Mouse (Mus musculus): ENCODE data around the gene Antxr1.

The Antxr1 gene

DNA sequence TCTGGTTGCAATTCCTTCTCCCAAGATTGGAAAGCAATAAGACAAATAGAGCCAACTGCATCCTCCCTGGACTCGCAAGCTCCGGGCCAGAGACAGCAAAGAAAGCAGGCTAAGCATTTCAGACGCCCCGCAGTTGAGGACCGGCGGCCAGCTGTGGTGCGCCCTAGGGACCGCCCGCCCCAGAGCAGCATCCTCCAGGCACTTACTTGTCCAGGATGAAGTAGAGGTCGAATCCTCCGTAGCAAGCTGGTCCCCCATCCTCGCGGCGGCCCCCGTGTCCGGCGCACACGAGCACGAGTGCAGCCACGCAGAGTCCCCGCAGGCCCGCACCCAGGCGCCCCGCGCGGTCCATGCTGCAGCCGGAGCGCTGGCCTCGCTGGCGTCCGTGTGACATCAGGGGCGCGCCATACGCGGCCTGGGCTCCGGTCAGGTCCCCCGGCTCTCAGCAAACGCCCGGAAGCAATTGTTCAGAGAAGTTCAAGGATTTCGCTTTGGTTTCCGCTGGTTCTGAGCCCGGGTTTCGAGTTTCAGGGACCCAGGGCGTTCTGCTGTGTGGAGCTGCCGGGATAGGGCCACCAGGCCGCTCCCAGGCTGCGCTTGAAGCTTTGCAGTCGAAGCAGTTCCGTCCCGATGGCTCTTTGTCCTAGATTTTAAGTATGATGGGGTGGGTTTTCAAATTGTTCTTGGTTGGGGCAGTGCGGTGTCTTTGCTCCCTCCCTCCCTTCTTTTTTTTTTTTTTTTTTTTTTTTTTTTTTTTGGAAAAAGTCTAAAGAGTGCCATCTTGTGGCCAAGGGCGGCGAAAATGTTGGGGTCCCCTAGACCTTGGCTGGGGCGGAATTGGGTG lies at the start of gene Antxr1:
TSS of gene Antxr1 (minus strand) at position 731 of the 844 bp plus-strand sequence.
- in situ Hi-C loops (cut with MboI, MseI), result no loop called here

GRCm38 (mm10) chr6:87384761-87385160 lies 49.1 kb upstream of the Antxr1 start:
- in situ Hi-C loops (cut with MboI, MseI), result no loop called here

DNA sequence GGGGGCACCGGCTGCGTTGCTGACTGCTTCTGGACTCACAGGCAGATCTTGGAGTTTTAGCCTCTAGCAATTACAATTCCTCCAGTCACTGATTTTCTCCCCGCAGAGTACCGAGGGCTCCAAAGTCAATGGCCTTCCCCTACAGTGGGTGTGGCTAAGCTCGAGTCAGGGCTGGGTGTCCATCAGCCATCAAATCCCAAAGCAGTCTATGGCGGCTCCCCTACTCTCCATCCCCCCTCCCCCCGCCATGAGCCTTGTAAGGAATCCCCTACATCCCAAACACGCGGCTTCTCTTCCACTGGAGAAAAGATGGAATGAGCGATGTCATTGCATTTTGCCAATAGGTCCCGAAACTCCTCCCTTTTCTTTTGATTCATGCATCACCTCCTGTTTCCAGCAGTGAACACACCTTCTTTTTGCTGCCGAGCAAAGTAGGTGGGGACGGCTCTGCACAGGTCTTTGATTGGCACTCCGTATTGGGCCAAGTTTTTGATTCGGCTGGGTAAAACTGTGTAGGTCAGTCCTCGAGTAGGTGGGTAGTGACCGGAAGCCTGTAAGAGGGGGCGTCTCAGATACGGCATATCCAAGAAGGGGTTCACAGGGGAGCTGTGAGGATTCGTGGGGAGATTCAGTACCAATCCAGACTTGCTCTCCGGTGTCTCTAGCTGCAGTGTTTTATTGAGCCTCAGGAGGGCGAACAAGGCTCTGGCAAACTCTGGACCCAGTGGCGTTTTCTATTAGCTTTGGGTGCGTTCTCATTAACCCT lies 48.5 kb upstream of the Antxr1 start:
- in situ Hi-C loops (cut with MboI, MseI), result no loop called here

- in situ Hi-C loops (cut with MboI, MseI), result no loop called here
Measured at GRCm38 (mm10) chr6:87373057-87373456, 37.4 kb upstream of the Antxr1 start, which contains the start of gene Gkn2. Gkn2 (plus strand) TSS chr6:87373357.

DNA sequence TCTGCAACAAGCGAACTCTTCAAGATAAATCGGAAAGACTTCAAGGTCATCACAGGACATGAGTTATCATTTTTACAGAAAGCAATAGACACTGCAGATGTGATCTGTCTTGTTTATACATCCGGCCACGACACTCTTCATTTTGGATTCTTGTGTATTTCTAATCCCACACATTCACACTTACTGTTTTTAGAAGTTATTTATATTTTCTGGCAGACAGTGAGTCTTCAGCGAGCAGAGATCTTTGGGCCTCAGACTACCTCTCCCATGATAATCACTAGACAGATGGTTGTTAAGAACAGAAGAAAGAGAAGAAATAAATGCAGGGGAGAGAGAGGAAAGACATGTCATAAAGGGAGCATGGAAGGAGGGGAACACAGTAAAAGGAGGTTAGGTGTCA lies 33.6 kb upstream of the Antxr1 start:
- in situ Hi-C loops (cut with MboI, MseI), result no loop called here

GRCm38 (mm10) chr6:87354441-87354840 lies 18.8 kb upstream of the Antxr1 start:
- in situ Hi-C loops (cut with MboI, MseI), result no loop called here

DNA sequence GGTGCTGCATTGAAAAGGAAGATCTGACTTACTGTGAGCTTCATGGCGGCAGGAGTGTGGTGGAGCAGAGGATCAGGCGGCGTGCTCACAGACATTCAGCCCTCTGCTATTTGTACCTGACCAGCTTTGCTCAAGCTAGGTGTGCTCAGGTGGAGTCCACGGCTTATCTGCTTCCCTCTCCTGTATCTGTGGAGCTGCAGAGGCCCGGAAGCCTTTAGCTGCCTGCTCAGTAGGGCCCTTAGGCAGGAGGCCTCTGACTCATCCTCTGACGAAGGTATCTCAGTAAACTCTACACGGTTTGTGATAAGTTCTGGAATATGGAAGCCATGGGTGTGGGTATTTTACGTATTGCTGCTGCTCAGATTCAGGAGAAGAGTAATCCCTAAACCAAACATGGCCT lies 15.2 kb upstream of the Antxr1 start, which contains the start of gene Gkn1:
TSS of gene Gkn1 (minus strand) at position 114 of the 400 bp plus-strand sequence.
- in situ Hi-C loops (cut with MboI, MseI), result no loop called here

DNA sequence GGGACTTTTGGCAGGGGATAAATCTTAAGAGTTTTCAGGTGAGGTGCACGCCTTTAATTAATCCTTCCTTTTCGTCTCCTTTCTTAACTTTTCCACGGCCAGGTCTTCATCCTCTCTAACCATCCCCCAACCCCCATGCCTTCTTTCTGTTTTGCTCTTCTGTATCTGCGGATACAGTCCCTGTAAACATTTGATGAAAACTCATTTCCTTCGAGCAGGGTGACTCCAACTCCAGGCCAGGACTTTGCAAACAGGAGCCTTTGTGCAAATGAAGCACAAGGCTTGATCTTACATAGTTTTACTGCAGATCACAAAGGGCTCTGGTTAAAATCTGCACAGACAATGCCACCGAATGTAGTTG lies 294 bp upstream of the Antxr1 start:
- in situ Hi-C loops (cut with MboI, MseI), result no loop called here

- in situ Hi-C loops (cut with MboI, MseI), result no loop called here
Measured at GRCm38 (mm10) chr6:87334361-87335090, 1.1 kb downstream of the Antxr1 start.

DNA sequence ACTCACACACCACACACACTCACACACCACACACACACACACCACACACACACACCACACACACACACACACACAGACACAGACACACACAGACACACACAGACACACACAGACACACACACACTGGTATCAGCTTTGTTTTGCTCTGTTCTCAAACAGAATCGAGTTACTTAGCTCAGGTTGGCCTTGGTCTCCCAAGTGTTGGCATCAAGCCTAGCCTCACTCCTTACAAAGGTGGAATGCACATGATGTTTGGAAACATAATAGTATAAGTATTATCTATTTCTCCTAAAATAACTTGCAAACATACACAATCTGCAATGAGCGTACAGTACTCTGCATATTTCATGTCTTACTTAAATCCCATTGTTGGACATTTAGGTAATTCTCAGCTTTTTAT lies 3.2 kb downstream of the Antxr1 start:
- in situ Hi-C loops (cut with MboI, MseI), result no loop called here

GRCm38 (mm10) chr6:87328265-87329173 lies 7.1 kb downstream of the Antxr1 start:
- in situ Hi-C loops (cut with MboI, MseI), result loop anchor here (5.0 kb wide), 1 partner anchor 226 kb away; the partner anchor contains the start of gene D6Ertd527e

DNA sequence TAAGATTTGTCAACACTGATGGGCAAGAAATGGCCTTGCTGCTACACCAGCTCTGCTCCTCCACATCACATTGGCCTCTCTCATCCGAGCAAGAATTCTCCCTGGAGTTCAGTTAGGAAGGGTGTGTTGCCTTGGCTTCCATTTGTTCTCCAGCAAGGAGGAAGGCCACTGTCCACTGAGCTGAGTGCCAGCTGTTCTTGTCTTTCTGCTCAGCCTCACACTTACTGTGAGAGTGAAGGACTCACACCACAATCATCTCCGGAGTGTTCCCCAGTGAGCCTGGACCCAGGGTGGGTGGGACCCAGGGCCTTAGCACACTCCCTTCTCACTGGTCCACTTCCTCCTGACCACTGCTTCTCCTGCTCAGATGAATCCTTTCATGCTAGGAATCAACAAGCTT lies 8.7 kb downstream of the Antxr1 start:
- in situ Hi-C loops (cut with MboI, MseI), result loop anchor here (5.0 kb wide), 1 partner anchor 225 kb away; the partner anchor contains the start of gene D6Ertd527e

- in situ Hi-C loops (cut with MboI, MseI), result no loop called here
Measured at GRCm38 (mm10) chr6:87323381-87323780, 12.2 kb downstream of the Antxr1 start.

DNA sequence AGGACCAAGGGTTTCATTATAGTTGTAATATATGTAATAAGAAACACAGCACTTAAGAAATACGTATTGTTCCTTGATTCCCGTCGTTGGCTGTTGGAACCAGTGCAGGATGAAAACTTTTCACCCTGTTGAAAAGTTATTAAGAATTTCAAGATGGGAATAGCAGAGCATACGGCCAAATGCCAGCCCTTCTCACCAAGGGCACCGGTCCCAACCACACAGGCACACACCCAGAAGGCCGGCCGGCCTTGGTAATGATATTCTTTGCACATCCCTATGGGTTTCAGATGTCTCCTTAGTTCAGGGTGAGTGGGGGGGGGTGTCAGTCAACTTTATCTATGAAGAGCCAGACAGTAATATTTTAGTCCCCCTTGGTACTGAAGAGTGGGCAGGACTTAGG lies 17.0 kb downstream of the Antxr1 start:
- in situ Hi-C loops (cut with MboI, MseI), result no loop called here

- in situ Hi-C loops (cut with MboI, MseI), result no loop called here
Measured at GRCm38 (mm10) chr6:87316966-87317365, 18.7 kb downstream of the Antxr1 start.

DNA sequence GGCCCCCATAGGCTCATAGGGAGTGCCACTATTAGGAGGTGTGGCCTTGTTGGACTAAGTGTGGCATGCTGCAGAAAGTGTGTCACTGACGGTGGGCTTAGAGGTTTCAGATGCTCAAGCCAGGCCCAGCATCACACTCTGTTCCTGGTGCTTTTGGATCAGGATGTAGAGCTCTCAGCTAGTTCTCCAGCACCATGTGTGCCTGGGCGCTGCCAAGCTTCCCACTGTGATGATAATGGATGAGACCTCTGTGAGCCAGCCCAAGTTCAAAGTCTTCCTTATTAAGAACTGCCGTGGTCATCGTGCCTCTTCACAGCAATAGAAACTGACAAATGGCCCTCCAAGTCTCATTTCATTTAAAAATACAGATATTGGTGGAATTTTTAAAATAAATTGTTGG lies 22.9 kb downstream of the Antxr1 start:
- in situ Hi-C loops (cut with MboI, MseI), result no loop called here

DNA sequence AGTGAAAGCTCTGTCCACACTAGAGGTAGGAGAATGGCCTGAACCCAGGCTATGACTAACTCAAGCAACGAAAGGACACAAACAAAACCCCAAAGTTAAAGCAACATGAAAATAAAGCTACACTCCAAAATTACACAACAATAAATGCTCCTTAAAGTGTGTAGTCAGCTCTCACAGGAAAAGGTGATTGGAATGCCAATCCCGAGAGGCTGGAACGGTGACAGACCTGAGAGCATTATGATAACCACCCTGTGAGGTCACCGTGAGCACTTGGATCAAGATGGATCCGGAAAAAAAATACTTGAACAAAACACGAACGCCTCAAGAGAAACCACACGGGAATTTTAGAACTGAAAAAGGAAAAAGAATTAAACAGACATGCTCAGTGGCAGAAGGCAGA lies 31.1 kb downstream of the Antxr1 start:
- in situ Hi-C loops (cut with MboI, MseI), result no loop called here

DNA sequence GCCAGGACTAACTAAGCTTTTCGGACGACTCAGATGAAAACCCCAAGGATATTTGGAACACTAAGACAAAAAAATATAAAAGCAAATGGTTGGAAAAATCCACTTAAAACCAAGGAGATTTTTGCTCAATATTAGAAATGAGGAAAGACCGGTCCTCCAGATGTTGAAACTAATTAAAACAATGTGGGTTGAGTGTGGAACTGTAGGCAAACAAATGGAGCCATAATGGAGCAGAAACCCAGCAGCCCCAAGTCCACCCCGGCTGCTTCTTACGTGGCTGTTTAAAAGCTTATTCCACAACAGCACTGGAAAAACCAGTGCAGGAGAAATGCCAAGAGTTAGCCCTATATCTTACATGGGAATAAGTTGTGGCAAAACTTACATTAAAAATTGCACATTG lies 32.9 kb downstream of the Antxr1 start:
- in situ Hi-C loops (cut with MboI, MseI), result no loop called here

DNA sequence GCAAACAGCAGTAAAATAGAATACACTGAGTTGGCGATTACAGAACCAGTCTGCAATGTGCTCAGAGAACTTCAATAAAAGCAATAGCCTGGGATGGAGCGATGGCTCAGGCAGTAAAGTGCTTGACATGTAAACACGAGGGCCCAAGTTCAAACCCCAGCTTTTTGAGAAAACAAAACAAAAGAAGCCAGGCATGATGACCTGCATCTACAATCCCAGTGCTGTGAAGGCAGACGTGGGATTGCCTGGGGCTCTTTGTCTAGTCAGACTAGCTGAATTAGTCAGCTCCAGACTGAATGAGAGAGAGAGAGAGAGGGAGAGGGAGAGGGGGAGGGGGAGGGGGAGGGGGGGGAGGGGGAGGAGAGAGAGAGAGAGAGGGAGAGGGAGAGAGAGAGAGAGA lies 33.6 kb downstream of the Antxr1 start:
- in situ Hi-C loops (cut with MboI, MseI), result no loop called here

DNA sequence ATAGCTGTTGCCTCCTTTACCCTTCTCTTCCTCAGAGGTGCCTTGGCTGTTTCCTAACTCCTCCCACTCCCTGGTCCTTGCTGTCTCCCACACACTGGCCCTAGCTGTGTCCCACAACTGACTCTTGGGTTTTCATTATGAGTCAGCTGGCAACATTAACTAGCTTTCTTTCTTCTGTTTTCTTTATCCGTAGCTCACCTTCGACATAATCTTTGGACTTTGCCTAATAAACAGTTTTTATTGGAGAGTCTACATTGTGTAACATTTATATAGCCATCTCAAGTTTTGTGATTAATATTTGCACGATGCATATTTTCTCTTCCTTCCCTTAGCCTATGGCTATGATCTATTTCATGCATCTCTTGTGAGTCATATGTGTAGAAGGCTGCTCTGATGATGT lies 40.7 kb downstream of the Antxr1 start:
- in situ Hi-C loops (cut with MboI, MseI), result no loop called here
